Mouse (Mus musculus) G1E (cell line): Measurements from ENCODE around the gene Echdc1. TPM values are rescaled to one million over a fixed set of nuclear protein-coding genes. Genes with fewer than 3 reads are reported as not detected.
A peak's percentile ranks its signal among the peaks of the same experiment; 100 is the strongest.

Experiments used
- ATAC-seq: 2 replicates; pipeline ENCODE4 v1.8.0; 2016; ENCODE audit warnings: mild to moderate bottlenecking; ENCODE audit not compliant: insufficient number of reproducible peaks, poor library complexity, low FRiP score, severe bottlenecking; ENCODE audit errors: extremely low read depth
- DNase-seq: peaks from one replicate; pipeline ENCODE4 v3.0.0; 2012; ENCODE audit warnings: low spot score
- H3K27me3 ChIP-seq: 2 replicates; pipeline ENCODE4 v1.6.1; 2012; ENCODE audit warnings: mild to moderate bottlenecking, low read length, inconsistent platforms; ENCODE audit not compliant: insufficient read depth
- H3K36me3 ChIP-seq: replicated peaks from 2 replicates; pipeline ENCODE3; 2012; ENCODE audit warnings: mild to moderate bottlenecking, inconsistent platforms
- H3K4me1 ChIP-seq: 2 replicates; pipeline ENCODE4 v1.6.1; 2012; ENCODE audit warnings: low read depth, low read length, inconsistent platforms, mixed read lengths; ENCODE audit not compliant: insufficient read depth
- H3K4me3 ChIP-seq: 2 replicates; pipeline ENCODE4 v1.5.1; 2012; ENCODE audit warnings: low read depth, mild to moderate bottlenecking, inconsistent platforms, low read length, moderate library complexity, mixed read lengths
- H3K9me3 ChIP-seq: replicated peaks from 2 replicates; pipeline ENCODE4 v1.6.1; 2012; ENCODE audit warnings: inconsistent platforms
- CTCF ChIP-seq: IDR thresholded peaks from 2 replicates; pipeline ENCODE4 v1.5.1; 2012; ENCODE audit warnings: low read depth, low read length, inconsistent platforms, mixed read lengths
- GATA1 ChIP-seq: IDR thresholded peaks from 2 replicates; pipeline ENCODE4 v1.6.1; 2012; ENCODE audit warnings: borderline replicate concordance, low read length, inconsistent platforms, mixed read lengths
- GATA2 ChIP-seq: IDR thresholded peaks from 2 replicates; pipeline ENCODE4 v1.6.1; 2012; ENCODE audit warnings: low read depth, low read length, inconsistent platforms, borderline replicate concordance
- POLR2AphosphoS5 ChIP-seq: IDR thresholded peaks from 2 replicates; pipeline ENCODE4 v1.6.1; 2012; ENCODE audit warnings: low read depth, low read length, inconsistent platforms; ENCODE audit not compliant: insufficient replicate concordance
- TAL1 ChIP-seq: conservative IDR thresholded peaks from 2 replicates; pipeline ENCODE4 v1.6.1; 2012; ENCODE audit warnings: low read depth, low read length, inconsistent platforms, mixed read lengths
- polyA plus RNA-seq: library from polyadenylated mRNA; stranded (reverse); fragments of >175 nt; gene quantifications from 2 replicates; pipeline ENCODE4 v1.2.3, GENCODE M21; 2012
- total RNA-seq, 2 experiments: library from RNA; stranded (forward) in 1 of 2; stranded (reverse) in 1 of 2; fragments of 200-1000 nt in 1 of 2; fragments of >200 nt in 1 of 2; fragmentation: Nextera tagmentation in 1 of 2; gene quantifications; 2 replicates each; pipeline ENCODE4 v1.2.3; 2014 to 2017

Gene Echdc1
- total RNA-seq (2014; fragmentation: Nextera tagmentation), result 39.5 and 41.3 TPM in 2 replicates
- 68.0 and 73.6 TPM in 2 replicates for total RNA-seq (2017)
- 2.5 and 3.7 TPM in 2 replicates for polyA plus RNA-seq

DNA sequence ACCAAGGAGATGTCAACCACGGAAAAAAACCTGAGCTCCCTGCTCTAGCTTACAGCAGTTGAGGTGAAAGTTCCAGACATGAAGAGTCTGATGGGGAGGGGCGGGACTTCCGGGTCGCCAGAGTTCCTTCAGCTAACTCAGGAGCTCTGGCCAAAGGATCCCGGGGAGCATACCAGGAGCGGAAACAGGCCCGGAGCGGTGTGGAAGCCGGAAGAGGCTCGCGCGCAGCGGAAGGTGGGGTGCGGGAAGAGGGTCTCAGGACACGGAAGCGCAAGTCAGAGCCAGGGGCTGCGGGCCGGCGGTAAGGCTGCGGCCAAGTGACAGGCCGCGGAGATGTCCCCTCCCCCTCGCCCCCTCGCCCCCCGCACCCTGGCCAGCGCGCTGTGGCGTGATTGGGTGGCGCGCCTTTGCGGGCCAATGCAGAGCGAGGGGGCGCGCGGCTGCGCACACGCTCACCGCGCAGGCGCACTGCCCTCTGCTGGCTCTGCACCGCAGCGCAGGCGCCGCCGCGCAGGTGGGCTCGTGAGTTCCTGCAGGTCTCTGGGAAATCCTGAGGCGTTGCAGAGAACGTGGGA lies at the start of gene Echdc1:
Echdc1 (plus strand) TSS at position 103 of the 575 bp plus-strand sequence.
- ATAC-seq (peak; percentile 87), DNase-seq (peak; percentile 77)
- Histone ChIP-seq H3K9me3 (no peaks in the 10 kb centered on the region), H3K27me3 (no peaks in the 10 kb centered on the region), H3K4me3 (peak within 1 kb of the TSS; percentile 77), H3K4me1 (peaks cover 13% of the 10 kb centered on the region), H3K36me3 (peaks cover 20% of the 10 kb centered on the region)
- peak; percentile 73 for TF ChIP-seq CTCF
- TF ChIP-seq GATA1, result no peak

DNA sequence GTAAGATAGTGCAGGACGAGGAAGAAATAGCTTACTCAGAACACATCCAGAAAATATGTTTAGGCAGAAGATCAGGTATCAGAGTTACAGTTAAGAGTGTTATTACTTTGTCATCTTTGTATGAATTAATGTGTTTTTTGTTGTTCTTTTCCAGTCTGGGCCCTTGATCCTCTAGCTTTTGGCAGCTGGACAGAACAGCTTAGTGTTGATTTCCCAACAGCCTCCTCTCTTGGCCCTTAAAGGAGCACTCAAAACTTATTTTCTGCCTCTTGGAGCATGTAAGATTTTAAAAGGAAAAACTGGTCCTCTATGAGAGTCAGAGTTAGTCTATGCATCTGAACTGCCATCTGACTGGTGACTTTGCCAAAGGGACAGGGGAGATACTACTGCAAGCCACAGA lies 31.2 kb upstream of the Echdc1 start:
- no peak overlapping the region for H3K4me3 ChIP-seq
- ATAC-seq (no peak), DNase-seq (no peak)
- no peaks in the 10 kb centered on the region for H3K27me3 ChIP-seq
- TF ChIP-seq GATA2 (no peak), POLR2AphosphoS5 (no peak), CTCF (no peak)
- H3K36me3 ChIP-seq, result no peaks in the 10 kb centered on the region
- H3K9me3 ChIP-seq, result no peaks in the 10 kb centered on the region
- no peaks in the 10 kb centered on the region for H3K4me1 ChIP-seq

DNA sequence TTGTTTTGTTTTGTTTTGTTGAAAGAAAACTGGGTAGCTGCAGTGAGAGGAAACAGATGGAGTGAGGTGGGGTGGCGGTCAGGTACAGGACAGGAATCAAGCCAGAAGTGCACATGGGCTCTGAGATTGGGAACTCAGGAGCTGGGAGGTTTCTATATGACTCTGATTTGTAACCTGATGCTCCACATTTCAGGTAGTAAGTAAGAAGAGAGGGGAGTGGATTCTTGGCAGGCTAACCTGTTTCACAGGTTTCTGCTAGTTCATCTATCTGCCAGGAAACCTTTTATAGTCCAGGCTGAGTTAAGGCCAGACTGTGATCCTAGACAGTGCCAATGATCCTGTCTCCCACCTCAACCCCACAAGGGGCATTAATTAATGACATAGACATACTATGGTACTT lies 27.2 kb upstream of the Echdc1 start:
- ATAC-seq, result no peak
- TF ChIP-seq TAL1, result no peak
- TF ChIP-seq GATA1, result no peak
- no peak for TF ChIP-seq POLR2AphosphoS5
- no peak for TF ChIP-seq GATA2
- TF ChIP-seq CTCF, result no peak
- Histone ChIP-seq H3K36me3 (no peaks in the 10 kb centered on the region), H3K27me3 (no peaks in the 10 kb centered on the region), H3K9me3 (no peaks in the 10 kb centered on the region), H3K4me3 (no peak overlapping the region), H3K4me1 (no peaks in the 10 kb centered on the region)
- DNase-seq, result no peak

DNA sequence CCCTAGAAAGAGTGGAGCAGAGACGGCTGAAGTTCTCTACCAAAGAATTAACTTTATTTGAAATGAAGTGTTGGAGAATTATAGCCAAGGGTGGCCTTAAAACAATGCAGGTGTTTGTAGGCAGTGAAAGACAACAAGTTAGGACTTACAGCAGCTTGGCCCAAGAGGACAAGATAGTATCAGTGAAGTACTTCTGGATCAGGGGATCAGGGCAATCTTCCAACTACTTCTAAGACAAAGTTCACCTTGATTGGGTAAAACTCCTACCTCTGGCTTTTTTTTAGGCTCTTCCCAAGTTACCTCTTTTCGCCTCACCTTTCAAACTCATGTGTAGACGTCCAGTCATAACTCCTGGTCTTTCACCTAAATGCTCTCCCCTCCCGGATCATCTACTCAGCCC lies 10.7 kb upstream of the Echdc1 start:
- no peak for TF ChIP-seq TAL1
- no peak for TF ChIP-seq GATA2
- no peak for TF ChIP-seq CTCF
- no peak for TF ChIP-seq GATA1
- no peak for TF ChIP-seq POLR2AphosphoS5
- DNase-seq (no peak), ATAC-seq (no peak)
- no peaks in the 10 kb centered on the region for H3K27me3 ChIP-seq
- H3K4me1 ChIP-seq, result no peaks in the 10 kb centered on the region
- peaks cover 22% of the 10 kb centered on the region for H3K36me3 ChIP-seq
- no peak overlapping the region for H3K4me3 ChIP-seq
- no peaks in the 10 kb centered on the region for H3K9me3 ChIP-seq

DNA sequence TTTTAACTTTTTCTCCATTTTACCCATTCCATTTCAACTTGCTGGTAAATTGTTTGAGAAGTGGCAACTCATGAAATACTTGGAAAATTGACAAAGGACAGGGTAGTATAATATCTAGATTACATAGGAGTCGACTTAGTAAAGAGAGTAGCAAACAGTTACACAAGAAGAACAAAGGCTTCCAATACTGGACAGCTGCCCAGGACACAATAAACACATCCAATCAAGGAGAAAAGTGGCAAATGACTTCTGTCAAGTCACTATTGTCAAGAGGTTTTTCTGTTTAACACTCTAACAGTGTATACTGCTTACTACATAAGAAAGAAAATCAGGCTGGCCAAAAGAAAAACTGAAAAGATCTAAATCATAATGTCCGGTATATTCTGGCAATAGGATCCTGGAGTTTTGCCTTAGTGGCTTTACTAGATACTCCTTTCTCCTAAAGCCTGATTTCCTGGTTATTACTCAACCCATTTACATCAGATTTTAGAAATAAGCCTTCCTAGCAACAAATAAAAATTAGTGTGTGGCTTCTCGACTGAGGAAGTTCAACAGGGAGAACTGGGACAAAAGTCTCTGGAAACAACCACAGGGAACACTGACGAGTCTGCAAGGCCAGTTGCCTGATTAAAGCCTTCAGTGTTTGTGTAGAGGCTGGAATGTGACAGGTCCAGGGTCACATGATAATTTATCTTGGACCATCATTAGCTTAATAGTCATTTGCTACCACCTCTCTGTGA lies 1.3 kb upstream of the Echdc1 start:
- H3K27me3 ChIP-seq, result no peaks in the 10 kb centered on the region
- peaks cover 13% of the 10 kb centered on the region for H3K4me1 ChIP-seq
- no peak for DNase-seq
- peaks cover 11% of the 10 kb centered on the region for H3K36me3 ChIP-seq
- no peaks in the 10 kb centered on the region for H3K9me3 ChIP-seq
- TF ChIP-seq POLR2AphosphoS5 (no peak), CTCF (no peak), TAL1 (no peak), GATA1 (no peak), GATA2 (no peak)
- H3K4me3 ChIP-seq, result peak overlapping the region; percentile 77; the same call in 1 of the 2 replicates
- no peak for ATAC-seq

DNA sequence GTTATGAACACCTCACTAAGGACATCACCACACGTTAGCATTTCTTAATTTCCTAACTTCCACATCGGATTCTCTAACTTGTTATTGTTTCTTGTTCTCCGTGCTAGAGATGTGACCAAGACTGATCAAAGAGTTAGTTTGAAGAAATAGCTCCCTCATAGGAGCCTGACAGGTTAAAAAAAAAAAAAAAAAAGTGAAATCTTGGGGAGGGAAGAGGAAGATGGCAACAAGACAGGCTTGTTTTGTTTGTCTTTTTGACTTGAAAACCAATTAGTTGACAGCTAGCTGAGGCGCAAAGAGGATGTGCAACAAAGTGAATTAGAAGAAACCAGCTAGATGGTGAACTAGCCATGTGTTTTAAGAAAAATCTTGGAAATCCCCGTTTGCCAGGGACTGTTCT lies 939 bp downstream of the Echdc1 start:
- no peaks in the 10 kb centered on the region for H3K27me3 ChIP-seq
- ATAC-seq (no peak), DNase-seq (no peak)
- H3K4me3 ChIP-seq, result peak overlapping the region; percentile 77
- peaks cover 13% of the 10 kb centered on the region for H3K4me1 ChIP-seq
- no peak for TF ChIP-seq POLR2AphosphoS5
- no peak for TF ChIP-seq CTCF
- TF ChIP-seq TAL1, result no peak
- TF ChIP-seq GATA1, result no peak
- no peak for TF ChIP-seq GATA2
- H3K9me3 ChIP-seq, result no peaks in the 10 kb centered on the region
- H3K36me3 ChIP-seq, result peaks cover 25% of the 10 kb centered on the region
